Mouse (Mus musculus) heart, postnatal 4 days (tissue): ENCODE results near the gene Oas1a. TPM values are rescaled to one million over a fixed set of nuclear protein-coding genes. Genes with fewer than 3 reads are reported as not detected.
"Not testable (repeated sequence)": the region's sequence is repeated elsewhere in the genome, so short reads cannot be mapped to it uniquely, and the experiment has no call there.

Experiments used
- DNase-seq: peaks from one replicate; pipeline ENCODE4 v3.0.0; 2021
- total RNA-seq, 2 experiments: library from RNA; stranded (reverse); gene quantifications; 2 replicates each; pipeline ENCODE4 v1.2.3; 2021

The Oas1a gene
- under 1 TPM; 0.36 to 0.38 TPM for total RNA-seq

DNA sequence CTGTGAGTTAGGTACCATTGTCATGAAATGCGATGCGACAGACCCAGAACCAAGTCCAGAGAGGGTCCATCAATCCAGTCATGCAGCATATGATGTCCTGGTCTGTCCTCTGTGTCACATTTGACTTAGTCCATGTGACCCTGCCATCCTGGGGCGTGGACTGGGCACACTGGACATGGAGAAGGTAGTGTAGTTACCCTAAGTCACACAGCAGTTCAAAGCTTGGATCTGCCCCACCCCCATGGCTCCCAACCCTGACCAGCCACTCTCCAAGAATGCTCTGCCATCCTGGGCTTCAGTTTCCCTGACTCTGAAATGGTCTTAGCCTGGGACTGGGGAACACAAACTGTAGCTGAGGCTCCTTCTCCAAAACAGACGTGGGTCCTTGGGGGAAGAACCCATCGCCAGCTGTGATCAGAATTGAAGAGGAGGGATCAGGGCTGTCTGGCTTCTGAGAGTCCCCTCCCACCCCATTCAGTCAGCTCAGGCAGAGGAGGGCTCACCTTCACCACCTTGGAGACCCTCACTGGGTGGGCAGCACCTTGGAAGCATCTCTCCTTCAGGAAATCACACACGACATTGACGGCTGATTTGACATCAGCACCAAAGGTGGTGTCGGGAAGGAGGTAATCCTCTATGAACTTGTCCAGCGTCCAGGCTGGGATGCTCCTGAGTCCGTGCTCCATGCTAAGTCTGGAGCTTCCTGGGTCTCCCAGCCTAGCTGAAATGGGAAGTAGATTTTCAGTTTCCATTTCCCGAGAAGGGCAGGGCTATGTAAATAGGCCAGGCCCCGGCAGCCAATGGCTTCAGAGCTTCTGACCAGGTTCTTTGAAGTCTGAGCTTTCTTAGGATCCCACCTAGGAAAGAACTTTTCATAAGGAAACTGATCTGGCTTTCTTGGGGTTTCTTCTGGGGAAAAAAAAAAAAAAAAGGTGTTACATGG, at the start of gene Oas1a:
Gene Oas1a (minus strand): TSS at position 731 of the 943 bp plus-strand sequence.
- DNase-seq = not testable (repeated sequence)

DNA sequence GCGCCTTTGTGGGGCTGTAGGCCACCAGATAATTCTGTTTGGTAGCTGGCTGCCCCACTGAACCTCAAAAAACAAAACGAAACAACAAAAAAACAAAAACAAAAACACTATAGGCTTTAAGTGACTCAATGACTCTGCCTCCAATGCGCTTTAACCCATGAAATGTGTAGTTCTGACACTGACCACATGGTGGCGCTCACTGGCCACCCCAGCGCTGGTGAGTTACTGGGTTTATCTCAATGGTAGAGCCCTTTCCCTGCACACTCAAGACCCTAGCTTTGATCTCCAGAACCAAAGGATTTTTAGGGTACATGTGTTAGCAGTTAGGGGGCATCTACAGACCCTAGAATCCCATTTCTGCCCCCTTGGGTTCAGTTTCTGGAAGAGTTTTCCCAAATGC, 46.7 kb upstream of the Oas1a start:
- peak; percentile 23 for DNase-seq

DNA sequence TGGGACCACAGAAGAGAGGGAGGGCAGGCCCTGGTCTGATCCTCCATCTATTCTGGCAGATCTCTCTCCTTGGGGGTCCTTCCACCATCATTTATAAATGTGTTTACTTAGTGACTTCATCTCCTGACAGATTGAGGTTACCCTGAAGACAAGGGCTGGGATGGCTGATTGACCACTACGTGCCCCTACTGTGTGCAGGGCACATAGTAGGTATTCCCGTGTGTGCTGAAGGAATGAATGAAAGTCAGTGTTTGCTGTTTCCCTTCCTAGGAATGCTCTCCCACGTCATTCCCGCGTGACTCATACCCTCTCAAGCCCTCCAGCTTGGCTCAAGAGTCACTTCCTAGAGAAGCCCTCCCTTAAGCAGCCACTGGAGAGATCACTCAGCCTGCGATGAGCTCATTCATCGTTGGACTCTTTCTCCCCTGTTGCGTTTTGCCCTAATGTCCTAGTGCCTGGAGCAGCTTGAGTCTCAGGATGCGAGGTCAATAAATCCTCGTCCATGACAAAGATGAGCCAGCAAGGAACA, 45.0 kb upstream of the Oas1a start:
- DNase-seq = no peak

DNA sequence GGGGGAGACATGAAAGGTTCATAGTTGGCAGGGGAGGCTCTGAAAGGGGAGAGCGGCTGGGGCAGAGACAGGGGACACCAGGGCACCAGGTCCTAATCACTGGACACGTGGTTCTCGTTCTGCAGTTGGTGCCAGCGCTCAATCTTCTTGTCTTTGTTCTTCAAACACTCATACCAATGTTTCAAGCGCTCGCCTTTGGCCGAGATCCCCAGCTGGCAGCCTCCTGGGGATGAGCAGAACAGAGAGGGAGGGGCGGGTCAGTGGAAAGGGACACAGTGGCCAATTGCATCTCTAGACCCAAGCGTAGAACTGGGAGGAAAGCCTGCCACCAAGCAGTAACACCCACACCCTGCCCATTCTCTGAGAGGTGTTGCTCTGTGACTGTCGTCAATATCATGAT, 34.8 kb upstream of the Oas1a start:
- DNase-seq = no peak

DNA sequence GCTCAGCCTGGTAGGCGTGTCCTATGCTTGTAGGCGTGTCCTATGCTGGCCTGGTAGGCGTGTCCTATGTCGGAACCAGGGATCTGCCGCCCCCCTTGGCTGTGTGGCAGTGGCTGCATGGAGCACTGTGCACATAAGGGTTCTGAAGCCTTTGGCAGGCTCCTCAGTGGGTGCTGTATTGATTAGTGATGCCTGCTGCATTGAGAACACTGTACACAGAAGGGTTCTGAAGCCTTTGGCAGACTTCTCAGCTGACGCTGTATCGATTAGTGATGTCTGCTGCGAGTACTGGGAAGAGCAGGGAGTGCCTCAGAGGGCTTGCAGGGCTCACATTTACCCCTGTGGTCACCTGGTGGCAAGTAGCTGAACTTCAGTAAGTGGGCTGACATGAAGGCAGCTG, 31.3 kb upstream of the Oas1a start:
- DNase-seq = no peak

DNA sequence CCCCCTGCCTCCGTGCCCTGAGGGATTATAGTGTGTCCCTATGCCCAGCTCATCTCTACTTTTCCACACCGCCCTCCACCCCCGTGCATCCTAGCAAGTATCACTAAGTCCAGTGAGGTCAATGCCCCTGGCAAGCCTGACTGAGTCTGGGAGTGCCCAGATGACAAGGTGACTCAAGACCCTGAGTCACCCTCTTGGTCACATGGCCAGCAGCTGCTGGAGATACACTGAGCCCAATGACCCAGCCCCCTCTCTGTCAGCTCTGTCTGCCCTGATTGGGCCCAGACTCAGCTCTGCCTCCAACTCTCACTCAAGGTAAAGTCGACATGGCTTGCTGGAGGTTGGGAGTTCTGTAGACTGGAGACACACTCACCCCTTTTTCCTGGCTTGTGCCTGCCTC, 30.5 kb upstream of the Oas1a start:
- DNase-seq = no peak

DNA sequence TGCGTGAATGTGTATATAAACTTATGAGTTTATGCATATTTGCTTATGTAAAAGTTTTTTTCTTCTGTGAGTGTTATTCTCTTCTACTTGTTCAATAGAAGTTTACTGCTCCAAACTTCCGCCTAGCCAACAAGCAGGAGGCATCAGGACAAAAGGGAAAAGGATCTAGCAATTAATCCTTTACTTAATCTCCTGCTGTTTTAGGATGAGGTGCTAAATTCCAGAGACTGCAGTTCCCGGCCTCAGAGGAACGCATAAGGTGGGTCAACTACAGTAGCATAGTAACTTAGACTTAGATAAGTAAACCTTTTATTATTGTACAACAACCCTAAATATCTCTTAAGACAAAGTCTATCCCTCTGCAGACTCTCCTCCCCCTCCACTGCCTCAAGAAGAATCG, 26.6 kb upstream of the Oas1a start:
- DNase-seq = no peak

DNA sequence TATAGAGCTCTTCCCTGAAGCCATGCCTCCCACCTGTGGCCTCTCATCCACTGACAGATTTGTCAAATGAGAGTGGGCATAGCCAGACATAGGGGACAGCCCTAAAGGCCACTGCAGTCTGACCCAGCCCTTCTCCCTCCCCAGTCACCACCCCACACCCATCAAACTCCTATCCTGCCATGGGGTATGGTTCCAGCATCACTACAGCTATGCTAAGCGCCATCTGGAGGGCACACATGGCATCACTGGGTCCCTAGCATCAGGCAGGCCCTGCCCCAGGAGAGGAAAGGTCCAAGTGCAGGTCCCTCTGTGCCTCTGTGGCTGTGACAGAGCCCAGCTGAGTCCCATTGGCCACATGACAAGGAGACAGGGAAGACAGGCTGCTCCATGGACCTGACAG, 19.7 kb upstream of the Oas1a start:
- no peak for DNase-seq

DNA sequence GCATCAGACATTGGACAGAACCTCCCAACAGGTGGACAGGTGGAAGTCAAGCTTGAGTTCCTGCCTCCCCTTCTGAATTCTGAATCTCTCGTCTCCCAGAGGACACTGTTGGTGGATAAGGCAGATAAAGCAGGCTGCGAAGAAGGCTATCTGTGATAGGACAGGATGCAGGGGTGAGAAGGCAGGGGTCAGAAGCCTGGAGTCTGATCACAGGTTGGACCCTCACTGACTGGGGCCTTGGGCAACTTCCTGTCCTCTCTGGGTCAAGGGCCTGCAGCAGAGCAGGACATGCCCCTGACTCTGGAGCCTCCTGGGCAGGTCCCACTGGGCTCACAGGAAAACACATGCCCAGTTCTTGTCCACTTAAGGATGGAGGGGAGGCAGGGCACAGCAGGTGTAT, 19.0 kb upstream of the Oas1a start:
- not testable (repeated sequence) for DNase-seq

DNA sequence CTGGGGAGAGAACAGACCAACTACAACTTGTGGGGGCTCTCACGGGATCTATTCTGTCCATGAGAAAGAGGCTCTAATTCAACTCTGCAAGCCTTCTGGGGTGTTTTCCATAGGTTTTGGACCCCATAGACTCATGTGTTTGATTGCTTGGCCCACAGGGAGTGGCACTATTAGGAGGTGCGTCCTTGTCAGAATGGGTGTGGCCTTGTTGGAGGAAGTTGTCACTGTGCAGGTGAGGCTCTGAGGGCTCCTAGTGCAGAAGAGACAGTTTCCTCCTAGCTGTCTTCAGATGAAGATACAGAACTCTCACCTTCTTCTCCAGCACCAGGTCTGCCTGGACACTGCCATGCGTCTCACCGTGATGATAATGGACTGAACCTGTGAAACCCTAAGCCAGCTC, 17.2 kb upstream of the Oas1a start:
- not testable (repeated sequence) for DNase-seq

DNA sequence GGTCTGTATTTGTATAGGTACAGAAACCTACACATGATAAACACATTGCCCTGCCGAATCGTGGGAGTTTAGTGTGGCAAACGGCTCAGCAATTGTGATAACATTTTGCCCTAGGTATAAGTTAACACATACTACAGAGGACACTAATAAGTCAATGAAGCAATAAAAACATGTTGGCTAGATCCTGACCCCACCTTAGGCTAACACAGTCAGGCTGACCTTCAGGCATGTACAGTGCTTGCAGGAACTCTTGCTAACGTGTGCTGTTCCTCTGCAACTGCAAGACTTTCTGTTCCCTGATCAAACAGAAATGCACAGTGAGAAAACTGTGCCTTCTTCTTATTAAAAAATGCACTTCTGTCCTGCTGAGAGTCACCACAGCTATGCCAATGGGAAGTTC, 16.6 kb upstream of the Oas1a start:
- DNase-seq = no peak

DNA sequence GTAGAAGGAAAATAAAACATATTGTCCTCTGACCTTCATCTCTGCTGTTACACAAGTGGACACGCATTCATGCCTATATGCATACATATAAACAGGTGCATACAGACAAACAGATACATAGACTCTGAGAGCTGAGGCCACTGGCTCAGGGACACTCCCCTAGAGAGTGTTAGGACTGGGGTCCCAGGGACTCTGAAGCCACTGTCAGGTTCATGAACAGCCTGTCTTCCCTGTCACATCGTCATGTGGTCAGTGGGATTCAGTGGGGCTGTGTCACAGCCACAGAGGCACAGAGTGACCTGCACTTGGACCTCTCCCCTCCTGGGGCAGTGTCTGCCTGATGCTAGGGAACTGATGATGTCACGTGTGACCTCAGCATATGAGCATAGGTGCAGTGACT, 13.0 kb upstream of the Oas1a start:
- no peak for DNase-seq

DNA sequence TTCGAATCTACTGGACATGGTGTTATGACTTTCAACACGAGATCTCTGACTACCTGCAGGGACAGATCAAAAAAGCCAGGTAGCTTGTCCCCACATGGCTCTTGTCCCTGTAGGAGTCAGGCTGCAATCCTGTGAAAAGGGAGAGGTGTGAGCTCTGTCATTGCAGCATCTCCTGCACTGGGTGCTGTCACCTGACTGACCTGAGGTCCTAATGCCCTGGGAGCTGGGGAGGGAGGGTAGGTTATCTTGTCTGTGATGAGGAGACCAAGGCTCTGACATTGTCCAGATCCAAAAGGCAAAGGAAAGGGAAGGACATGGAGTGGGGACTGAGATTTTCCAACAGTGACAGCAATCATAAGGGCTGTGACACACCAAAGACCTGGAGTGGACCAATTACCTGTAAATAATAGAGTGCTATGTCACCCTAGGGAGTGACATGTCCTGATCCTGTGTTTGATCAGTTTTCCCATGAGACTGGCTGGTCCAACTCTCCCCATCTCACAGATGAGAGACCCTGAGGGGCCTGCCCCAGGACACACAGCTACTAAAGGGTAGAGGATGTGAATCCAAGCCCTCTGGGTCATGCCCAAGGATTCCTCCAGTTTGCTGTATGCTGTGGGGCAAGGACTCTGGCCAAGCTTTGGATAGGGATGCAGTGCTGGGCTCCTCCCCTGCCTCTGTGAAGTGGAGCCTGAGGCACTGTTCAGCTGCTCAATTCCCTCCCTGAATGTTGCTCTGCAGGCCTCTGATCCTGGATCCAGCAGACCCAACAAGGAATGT, 12.0 kb upstream of the Oas1a start:
- not testable (repeated sequence) for DNase-seq

DNA sequence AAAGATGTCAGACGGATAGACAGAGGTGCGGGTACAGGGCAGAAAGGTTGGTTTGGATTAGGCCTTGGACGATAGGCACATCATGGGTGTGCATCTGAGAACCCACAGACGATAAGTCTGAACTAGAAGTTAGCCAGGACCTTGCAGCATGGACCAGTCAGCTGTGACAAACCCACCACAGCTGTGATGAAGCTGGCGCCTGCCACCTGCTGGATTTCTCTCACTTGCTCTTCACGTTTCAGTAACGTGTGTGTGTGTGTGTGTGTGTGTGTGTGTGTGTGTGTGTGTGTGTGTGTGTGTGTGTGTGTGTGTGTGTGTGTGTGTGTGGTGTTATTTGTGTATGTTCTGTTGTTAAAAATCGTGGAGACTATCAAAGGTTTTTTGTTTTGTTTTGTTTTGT, 6.9 kb upstream of the Oas1a start, which contains the start of gene Oas1d:
Gene Oas1d (plus strand): TSS at position 333 of the 400 bp plus-strand sequence.
- DNase-seq = not testable (repeated sequence)

DNA sequence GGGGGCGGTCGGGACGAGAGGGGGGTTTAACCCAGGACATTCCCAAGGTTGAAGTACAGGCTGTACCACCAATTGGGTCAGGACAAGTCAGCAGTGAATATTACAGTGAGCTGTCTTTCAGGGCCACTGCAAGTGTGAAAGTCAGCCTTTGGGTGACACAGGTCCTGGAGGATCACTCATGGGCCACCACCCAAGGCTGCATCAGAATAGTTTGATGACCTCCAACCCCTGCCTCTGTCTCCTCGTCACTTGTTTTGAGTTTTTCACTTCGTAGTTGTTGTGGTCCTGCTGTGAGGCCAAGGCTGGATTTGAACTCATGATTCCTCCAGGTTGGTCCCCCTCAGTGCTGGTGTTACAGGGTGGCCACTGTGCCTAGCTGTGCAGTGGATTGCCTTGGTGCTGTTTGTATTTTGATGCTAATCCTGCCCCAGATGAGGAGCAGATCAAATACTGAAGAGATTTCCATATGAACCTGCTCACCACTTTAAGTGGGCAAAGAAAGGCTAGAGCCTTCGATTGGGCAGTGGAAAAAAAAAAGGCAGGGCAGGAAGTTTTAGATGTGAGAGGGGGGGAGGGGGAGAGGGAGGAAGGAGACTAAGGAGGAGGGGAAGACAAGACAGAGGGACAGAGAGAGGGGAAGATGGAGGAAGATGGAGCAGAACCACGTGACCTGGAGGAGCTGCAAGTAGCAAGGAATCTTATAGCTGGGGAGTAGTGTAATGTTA, 1.0 kb upstream of the Oas1a start:
- no peak for DNase-seq

DNA sequence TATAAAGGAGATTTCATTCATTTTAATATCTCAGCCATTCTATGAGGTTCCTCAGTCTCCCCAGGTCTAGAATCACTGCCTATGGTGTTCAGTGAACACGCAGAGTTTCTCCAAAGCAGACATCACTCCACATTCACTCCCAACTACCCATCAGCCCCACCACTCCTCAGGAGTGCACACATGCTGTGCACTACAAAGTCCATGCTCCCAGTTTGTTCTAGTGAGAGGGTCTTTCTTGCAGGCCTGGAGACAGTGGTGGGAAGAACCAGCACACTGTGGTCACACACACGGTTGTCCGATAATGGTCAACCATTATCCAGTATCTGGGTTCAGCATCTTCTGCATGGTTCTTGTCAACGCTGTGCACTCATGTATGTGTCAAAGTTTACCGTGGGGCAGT, 5.3 kb downstream of the Oas1a start:
- no peak for DNase-seq

DNA sequence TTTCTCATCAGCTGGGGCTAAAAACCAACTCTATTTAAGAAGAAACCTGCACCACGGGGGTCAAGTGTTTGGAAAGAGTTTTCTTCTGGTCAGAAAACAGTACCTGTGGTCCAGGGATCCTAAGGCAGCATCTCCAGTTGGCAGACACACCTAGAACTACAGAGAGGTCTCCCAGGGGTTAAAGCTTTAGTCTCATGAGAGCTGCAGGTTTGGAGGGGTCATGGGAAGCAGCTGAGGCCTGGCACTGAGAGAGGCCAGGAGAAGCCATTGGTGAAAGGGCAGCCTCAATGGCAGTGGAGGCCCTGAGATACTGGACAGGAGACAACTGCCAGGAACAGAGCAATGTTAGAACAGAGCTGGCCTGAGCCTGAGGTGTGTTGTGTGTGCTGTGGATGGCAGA, 6.7 kb downstream of the Oas1a start:
- DNase-seq = no peak

DNA sequence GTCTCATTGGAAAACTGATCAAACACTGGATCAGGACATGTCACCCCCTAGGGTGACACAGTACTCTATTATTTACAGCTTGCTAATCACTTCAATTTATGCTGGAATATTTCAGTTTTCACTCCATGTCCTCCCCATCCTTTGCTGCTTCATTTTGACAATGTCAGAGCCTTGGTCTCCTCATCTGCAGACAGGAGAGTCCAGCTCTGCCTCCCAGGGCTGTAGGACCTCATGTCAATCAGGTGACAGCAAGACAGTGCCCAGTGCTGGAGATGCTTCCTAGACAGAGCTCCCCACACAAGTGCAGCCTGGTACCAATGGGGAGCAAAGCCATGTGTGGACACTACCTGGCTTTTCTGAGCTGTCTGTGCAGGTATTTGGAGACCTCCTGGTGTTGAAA, 8.6 kb downstream of the Oas1a start:
- no peak for DNase-seq

DNA sequence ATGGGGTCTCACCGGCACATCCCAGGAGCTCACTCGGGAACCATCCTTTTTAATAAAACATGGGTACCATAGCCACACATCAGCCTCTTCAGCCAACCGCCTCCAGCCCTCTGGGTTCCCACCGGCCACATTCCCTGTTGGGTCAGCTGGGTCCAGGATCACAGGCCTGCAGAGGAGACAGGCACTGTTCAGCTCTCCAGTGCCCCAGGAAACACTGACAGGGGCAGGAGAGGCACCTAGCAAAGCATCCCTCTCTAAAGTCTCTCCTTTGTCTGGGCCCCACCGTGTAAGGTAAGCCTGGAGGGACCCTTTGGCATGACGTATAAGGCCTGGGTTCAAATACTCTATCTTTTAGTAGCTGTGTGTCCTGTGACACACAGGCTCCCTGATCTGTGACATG, 9.0 kb downstream of the Oas1a start:
- DNase-seq = no peak

DNA sequence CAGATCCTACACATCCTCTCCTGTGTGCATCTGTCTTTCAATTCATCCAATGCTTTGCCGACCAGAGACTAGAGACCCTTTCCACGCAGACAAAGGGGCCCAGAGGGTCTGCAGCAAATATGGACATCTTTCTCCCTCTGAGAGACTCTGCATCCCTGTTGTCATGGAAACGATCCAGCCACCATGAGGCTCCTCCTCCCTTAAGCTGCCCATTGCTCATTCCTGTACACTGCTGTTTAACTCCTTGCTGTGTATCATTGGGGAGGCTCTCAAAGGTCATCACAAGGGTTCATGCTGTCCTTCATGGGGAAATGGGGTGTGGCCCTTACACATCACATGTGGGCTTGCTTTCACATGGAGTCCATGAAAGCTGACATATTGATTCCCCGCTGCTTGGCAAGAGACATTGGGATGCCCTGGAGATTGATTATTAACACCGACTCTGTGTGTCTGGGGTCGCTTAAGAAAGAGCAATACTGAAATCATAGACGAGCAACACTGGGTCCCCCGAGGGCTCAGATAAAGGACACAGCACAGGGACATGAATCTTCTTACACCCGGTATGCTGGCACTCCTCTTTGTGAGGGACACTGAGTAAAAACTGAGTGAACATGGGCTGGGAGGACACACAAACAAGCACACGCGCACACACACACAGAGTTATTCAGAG, 12.0 kb downstream of the Oas1a start:
- DNase-seq = no peak

DNA sequence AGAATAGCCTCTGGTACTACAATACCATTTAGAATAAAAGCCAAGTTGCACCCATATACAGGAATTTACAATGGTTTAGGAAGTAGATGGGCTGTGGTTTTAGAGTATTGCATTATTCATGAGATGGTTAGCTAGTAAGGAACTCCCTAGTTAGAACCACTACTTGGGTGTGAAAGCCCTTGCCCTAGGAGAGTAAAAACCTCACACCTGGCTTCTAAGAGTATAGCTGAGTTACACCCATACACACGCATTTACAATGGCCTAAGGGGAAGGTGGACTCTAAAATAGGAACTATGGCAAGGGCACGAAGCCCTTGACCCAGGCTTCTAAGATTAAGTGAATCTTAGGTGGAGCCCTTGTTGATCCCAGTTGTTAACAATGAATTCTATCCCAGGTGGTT, 12.6 kb downstream of the Oas1a start:
- not testable (repeated sequence) for DNase-seq

DNA sequence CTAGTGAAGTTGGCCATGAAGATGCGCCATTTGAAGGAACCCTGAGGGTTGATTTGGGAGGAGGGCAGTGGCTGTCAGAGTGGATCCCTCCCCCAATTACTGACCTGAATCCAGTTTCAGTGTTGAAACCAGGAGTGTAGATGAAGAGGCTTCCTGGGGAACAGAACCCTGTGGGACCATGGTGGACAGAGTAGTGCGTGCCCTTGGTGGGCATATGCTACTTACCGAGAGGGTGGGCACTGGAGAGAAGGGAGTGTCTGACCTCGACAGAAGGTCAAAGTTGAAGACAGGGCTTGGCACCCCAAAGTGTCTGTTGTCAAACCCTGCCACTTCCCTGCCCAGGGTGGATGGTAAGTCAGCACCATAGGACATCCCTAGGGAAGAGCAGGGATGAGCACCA, 13.5 kb downstream of the Oas1a start:
- DNase-seq = not testable (repeated sequence)
